Mouse (Mus musculus): ENCODE measurements at regions not wholly inside any gene's neighbourhood (a gene's known extent, or its start where the extent isn't known, plus 50 kb on each side); places are given as distances from the start of the nearest gene placed in this dataset.

DNA sequence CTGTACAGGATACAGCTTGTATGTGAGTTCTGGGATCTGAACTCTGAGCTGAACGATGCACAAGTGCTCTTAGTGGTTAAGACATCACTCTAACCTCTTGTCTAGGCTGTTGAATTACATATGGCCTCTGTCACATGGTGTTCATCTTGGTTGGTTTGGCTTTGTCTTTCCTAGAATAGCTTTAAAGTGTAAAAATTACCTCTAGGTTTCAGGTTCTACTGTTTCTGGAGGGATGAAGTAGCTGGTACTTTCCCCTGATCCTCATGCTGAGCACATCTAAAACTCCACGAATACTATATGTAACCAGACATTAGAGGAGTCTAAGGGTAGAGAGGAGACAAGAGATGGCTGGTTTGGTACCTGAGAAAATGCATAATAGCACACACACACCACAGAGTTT, 271.1 kb upstream of the Hs6st1 start:
- 58% methylated on average over 2 of the region's 2 CpGs for WGBS
- no peaks in the 10 kb centered on the region for H3K4me1 ChIP-seq (replicated peaks)
- no peaks in the 10 kb centered on the region for H3K36me3 ChIP-seq
- no peak overlapping the region for H3K4me2 ChIP-seq
- H3K27me3 ChIP-seq: no peaks in the 10 kb centered on the region
- H3K27ac ChIP-seq: no peak overlapping the region
- no peak overlapping the region for H3K9ac ChIP-seq
- H3K9me3 ChIP-seq (replicated peaks): no peaks in the 10 kb centered on the region
- H3K4me3 ChIP-seq: no peak overlapping the region
- no peak for ATAC-seq (replicated peaks; ENCODE audit: insufficient number of reproducible peaks, insufficient read depth, low FRiP score, low read depth)

DNA sequence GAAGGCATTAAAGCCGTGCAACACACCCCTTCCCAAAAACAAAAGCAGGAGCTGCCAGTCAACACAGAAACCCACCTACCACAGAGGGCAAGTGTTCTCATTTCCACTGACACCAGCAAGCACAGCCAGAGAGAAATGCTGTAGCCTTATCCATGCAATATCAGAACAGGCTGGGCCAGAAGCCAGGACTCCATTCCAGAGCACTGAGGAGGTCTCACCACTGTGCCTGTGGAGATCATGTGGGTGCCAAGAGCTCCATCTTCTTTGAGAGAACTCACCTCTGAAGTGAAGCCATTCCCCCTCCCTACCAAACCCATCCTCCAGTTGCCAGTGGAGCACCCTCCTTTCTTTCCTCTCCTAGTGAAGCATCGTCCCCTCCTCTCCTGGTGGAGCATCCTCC, 270.7 kb upstream of the Hs6st1 start:
- no peak overlapping the region for H3K4me3 ChIP-seq
- no peaks in the 10 kb centered on the region for H3K27me3 ChIP-seq
- WGBS: 79% methylated on average over 2 of the region's 2 CpGs
- no peak overlapping the region for H3K27ac ChIP-seq
- no peaks in the 10 kb centered on the region for H3K36me3 ChIP-seq
- no peak overlapping the region for H3K4me2 ChIP-seq
- H3K9me3 ChIP-seq (replicated peaks): no peaks in the 10 kb centered on the region
- H3K4me1 ChIP-seq (replicated peaks): no peaks in the 10 kb centered on the region
- no peak for ATAC-seq (replicated peaks; ENCODE audit: insufficient number of reproducible peaks, insufficient read depth, low FRiP score, low read depth)
- no peak overlapping the region for H3K9ac ChIP-seq

GRCm38 (mm10) chr1:35805546-35805945, 262.7 kb upstream of the Hs6st1 start:
- Histone ChIP-seq H3K9ac (no peak overlapping the region), H3K27me3 (no peaks in the 10 kb centered on the region; the same call in 1 of the 2 replicates), H3K36me3 (no peaks in the 10 kb centered on the region), H3K4me1 (replicated peaks) (peaks cover 5% of the 10 kb centered on the region; the same call in 1 of the 2 replicates), H3K4me2 (no peak overlapping the region), H3K27ac (no peak overlapping the region), H3K4me3 (no peak overlapping the region), H3K9me3 (replicated peaks) (no peaks in the 10 kb centered on the region)
- WGBS: 76% methylated on average over 3 of the region's 3 CpGs
- no peak for ATAC-seq (replicated peaks; ENCODE audit: insufficient number of reproducible peaks, insufficient read depth, low FRiP score, low read depth)

DNA sequence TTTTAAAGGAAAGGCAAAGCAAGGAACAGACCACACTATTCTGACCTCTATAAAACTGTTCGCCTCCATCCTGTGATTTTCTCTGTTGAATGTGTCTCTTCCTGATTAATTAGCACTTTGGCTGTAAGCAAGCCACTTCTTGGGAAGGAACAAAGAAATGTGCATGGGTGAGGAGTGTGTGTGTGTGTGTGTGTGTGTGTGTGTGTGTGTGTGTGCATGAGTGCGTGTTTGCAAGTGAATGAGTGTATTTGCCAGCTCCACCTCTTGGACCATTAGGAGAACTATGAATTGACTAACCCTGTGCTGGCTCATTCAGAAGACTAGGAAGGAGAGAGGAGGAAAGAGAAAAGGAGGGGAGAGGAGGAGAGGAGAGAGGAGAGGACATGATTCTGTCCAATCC, 261.9 kb upstream of the Hs6st1 start:
- Histone ChIP-seq H3K4me1 (replicated peaks) (peaks cover 5% of the 10 kb centered on the region; the same call in 1 of the 2 replicates), H3K9ac (no peak overlapping the region), H3K4me2 (no peak overlapping the region), H3K9me3 (replicated peaks) (no peaks in the 10 kb centered on the region), H3K27me3 (no peaks in the 10 kb centered on the region; the same call in 1 of the 2 replicates), H3K27ac (no peak overlapping the region), H3K4me3 (no peak overlapping the region), H3K36me3 (no peaks in the 10 kb centered on the region)
- no peak for ATAC-seq (replicated peaks; ENCODE audit: insufficient number of reproducible peaks, insufficient read depth, low FRiP score, low read depth)
- 89% methylated on average over 2 of the region's 2 CpGs for WGBS

- 22% methylated on average over 1 of the region's 1 CpGs for WGBS
- no peak overlapping the region for H3K9ac ChIP-seq
- peaks cover 5% of the 10 kb centered on the region; the same call in 1 of the 2 replicates for H3K4me1 ChIP-seq (replicated peaks)
- ATAC-seq (replicated peaks; ENCODE audit: insufficient number of reproducible peaks, insufficient read depth, low FRiP score, low read depth): no peak
- no peak overlapping the region for H3K4me2 ChIP-seq
- no peaks in the 10 kb centered on the region for H3K9me3 ChIP-seq (replicated peaks)
- no peaks in the 10 kb centered on the region for H3K36me3 ChIP-seq
- no peaks in the 10 kb centered on the region; the same call in 1 of the 2 replicates for H3K27me3 ChIP-seq
- H3K27ac ChIP-seq: no peak overlapping the region
- H3K4me3 ChIP-seq: no peak overlapping the region
Observed at GRCm38 (mm10) chr1:35806731-35807130, 261.5 kb upstream of the Hs6st1 start.

GRCm38 (mm10) chr1:35808894-35809293, 259.3 kb upstream of the Hs6st1 start:
- Histone ChIP-seq H3K27ac (no peak overlapping the region), H3K4me3 (no peak overlapping the region), H3K4me1 (replicated peaks) (peaks cover 5% of the 10 kb centered on the region; the same call in 1 of the 2 replicates), H3K36me3 (no peaks in the 10 kb centered on the region), H3K9ac (no peak overlapping the region), H3K4me2 (no peak overlapping the region), H3K27me3 (no peaks in the 10 kb centered on the region; the same call in 1 of the 2 replicates), H3K9me3 (replicated peaks) (no peaks in the 10 kb centered on the region)
- WGBS: 79% methylated on average over 4 of the region's 4 CpGs
- ATAC-seq (replicated peaks; ENCODE audit: insufficient number of reproducible peaks, insufficient read depth, low FRiP score, low read depth): no peak

GRCm38 (mm10) chr1:35809341-35809740, 258.9 kb upstream of the Hs6st1 start:
- 25% methylated on average over 1 of the region's 1 CpGs for WGBS
- Histone ChIP-seq H3K27ac (no peak overlapping the region), H3K4me3 (no peak overlapping the region), H3K9me3 (replicated peaks) (no peaks in the 10 kb centered on the region), H3K4me1 (replicated peaks) (peaks cover 5% of the 10 kb centered on the region; the same call in 1 of the 2 replicates), H3K4me2 (no peak overlapping the region), H3K36me3 (no peaks in the 10 kb centered on the region), H3K27me3 (no peaks in the 10 kb centered on the region; the same call in 1 of the 2 replicates), H3K9ac (no peak overlapping the region)
- ATAC-seq (replicated peaks; ENCODE audit: insufficient number of reproducible peaks, insufficient read depth, low FRiP score, low read depth): no peak; the same call in 1 of the 2 replicates

- 78% methylated on average over 8 of the region's 8 CpGs for WGBS
- Histone ChIP-seq H3K4me2 (no peak overlapping the region), H3K36me3 (no peaks in the 10 kb centered on the region), H3K27ac (no peak overlapping the region), H3K4me3 (no peak overlapping the region), H3K9me3 (replicated peaks) (no peaks in the 10 kb centered on the region), H3K27me3 (no peaks in the 10 kb centered on the region; the same call in 1 of the 2 replicates), H3K9ac (no peak overlapping the region), H3K4me1 (replicated peaks) (peaks cover 5% of the 10 kb centered on the region; the same call in 1 of the 2 replicates)
- no peak for ATAC-seq (replicated peaks; ENCODE audit: insufficient number of reproducible peaks, insufficient read depth, low FRiP score, low read depth)
Observed at GRCm38 (mm10) chr1:35810571-35811342, 257.4 kb upstream of the Hs6st1 start.

GRCm38 (mm10) chr1:35811380-35811779, 256.8 kb upstream of the Hs6st1 start:
- no peak for ATAC-seq (replicated peaks; ENCODE audit: insufficient number of reproducible peaks, insufficient read depth, low FRiP score, low read depth)
- no peak overlapping the region for H3K4me3 ChIP-seq
- H3K4me1 ChIP-seq (replicated peaks): peaks cover 5% of the 10 kb centered on the region; the same call in 1 of the 2 replicates
- H3K9ac ChIP-seq: no peak overlapping the region
- no peaks in the 10 kb centered on the region for H3K36me3 ChIP-seq
- no peak overlapping the region for H3K4me2 ChIP-seq
- H3K27ac ChIP-seq: no peak overlapping the region
- 74% methylated on average over 6 of the region's 6 CpGs for WGBS
- H3K9me3 ChIP-seq (replicated peaks): no peaks in the 10 kb centered on the region
- H3K27me3 ChIP-seq: no peaks in the 10 kb centered on the region

DNA sequence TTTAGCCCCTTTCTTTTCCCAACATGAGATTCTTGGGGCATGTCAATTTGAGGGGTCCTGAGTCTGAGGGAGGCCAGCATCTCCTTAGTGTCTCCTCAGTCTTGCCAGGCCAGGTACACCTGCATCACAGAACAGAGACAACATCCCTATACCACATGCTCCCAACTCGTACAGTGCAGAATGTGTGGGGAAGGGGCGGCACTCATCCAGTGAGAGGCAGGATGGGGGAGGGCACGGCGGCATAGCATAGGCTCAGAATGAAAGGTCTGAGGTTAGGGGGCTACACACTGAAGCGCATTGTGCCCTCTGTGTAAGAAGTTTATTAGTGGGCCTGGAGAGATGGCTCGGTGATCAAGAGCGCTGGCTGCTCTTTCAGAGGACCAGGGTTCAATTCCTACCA, 256.4 kb upstream of the Hs6st1 start:
- Histone ChIP-seq H3K36me3 (no peaks in the 10 kb centered on the region), H3K27ac (no peak overlapping the region), H3K9me3 (replicated peaks) (no peaks in the 10 kb centered on the region), H3K27me3 (no peaks in the 10 kb centered on the region), H3K4me1 (replicated peaks) (peaks cover 5% of the 10 kb centered on the region; the same call in 1 of the 2 replicates), H3K9ac (no peak overlapping the region), H3K4me3 (no peak overlapping the region), H3K4me2 (no peak overlapping the region)
- ATAC-seq (replicated peaks; ENCODE audit: insufficient number of reproducible peaks, insufficient read depth, low FRiP score, low read depth): no peak
- 91% methylated on average over 7 of the region's 7 CpGs for WGBS

DNA sequence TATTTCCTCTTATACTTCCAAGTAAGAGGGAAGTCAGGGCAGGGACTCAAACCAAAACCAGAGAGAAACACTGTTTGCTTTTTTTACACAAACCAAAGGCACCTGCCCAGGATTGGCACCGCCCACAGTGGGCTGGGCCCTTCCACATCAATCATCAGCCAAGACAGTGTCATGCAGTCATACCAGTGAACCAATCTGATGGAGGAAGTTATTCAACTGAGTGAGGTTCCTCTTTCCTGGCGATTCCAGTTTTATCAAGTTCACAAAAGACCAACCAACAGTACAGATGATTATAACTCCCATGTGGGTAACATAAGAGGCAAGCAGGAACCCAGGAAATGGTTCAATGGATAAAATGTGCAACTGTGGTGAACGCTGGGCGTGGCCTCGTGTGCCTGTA, 254.6 kb upstream of the Hs6st1 start:
- Histone ChIP-seq H3K9ac (no peak overlapping the region), H3K4me1 (replicated peaks) (peaks cover 5% of the 10 kb centered on the region; the same call in 1 of the 2 replicates), H3K27ac (no peak overlapping the region), H3K27me3 (no peaks in the 10 kb centered on the region), H3K9me3 (replicated peaks) (no peaks in the 10 kb centered on the region), H3K36me3 (no peaks in the 10 kb centered on the region), H3K4me3 (no peak overlapping the region), H3K4me2 (no peak overlapping the region)
- no peak for ATAC-seq (replicated peaks; ENCODE audit: insufficient number of reproducible peaks, insufficient read depth, low FRiP score, low read depth)
- WGBS: 78% methylated on average over 5 of the region's 5 CpGs

GRCm38 (mm10) chr1:35814207-35814606, 254.0 kb upstream of the Hs6st1 start:
- no peak for ATAC-seq (replicated peaks; ENCODE audit: insufficient number of reproducible peaks, insufficient read depth, low FRiP score, low read depth)
- Histone ChIP-seq H3K9ac (no peak overlapping the region), H3K4me2 (no peak overlapping the region), H3K27me3 (no peaks in the 10 kb centered on the region), H3K27ac (no peak overlapping the region), H3K9me3 (replicated peaks) (no peaks in the 10 kb centered on the region), H3K4me1 (replicated peaks) (peaks cover 4% of the 10 kb centered on the region; the same call in 1 of the 2 replicates), H3K4me3 (no peak overlapping the region), H3K36me3 (no peaks in the 10 kb centered on the region)
- WGBS: 86% methylated on average over 9 of the region's 9 CpGs

Measured in heart, embryonic 15.5 days (tissue).